8 mouse cellular contexts compared by ENCODE assay signal in the genomic region with DNA sequence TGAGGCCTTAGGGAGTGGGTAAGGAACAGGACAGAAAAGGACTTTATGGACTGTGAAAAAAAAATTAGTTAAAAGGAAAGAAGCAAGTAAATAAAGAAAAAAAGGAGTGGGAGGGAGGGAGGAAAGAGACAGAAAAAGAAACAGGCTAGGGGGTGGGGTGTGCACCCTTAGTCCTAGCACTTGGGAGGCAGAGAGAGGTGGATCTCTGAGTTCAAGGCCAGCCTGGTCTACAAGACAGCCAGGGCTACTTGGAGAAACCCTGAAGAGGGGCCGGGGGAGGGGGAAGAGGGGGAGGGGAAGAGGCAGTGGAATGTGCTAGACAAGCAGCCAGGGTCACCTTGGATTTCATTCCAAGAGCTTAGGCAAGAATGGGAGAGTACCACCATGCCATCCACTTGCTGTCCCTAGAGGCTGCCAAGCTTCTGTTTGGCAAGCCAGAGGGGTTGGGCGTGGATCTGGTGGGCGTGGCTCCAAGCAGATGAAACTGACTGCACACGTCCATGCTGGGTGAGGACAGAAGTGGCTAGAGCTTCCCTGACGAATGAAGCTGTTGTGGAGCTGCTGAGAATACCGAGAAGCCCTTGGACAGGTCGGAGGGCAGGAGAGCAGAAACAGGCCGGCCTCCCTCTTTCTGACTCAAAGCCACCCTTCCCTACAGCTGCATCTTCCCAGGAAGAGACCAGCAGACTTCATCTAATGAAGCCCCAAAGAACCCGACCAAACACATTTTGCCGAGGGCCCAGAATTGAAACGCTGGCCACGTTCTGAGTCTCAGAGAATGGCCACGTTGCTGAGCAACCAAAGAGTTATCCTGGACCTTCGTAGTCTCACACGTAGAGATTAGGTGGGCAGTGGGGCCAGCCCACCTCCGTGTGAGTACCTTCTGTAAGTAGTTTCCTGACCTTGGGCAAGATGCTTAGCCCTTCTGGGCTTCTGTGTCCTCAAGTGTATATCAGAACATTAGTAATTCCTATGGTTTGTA. TPM values are rescaled to one million over a fixed set of nuclear protein-coding genes. Genes with fewer than 3 reads are reported as not detected.
DNase-seq lines count a peak whose midpoint lies in the region; ATAC-seq lines count a peak whose summit lies in the region.

No protein-coding gene starts in this region.

- no peak overlapping the region for H3K9ac ChIP-seq in heart, embryonic 16.5 days (ENCODE audit: low read length)

- H3K27ac ChIP-seq in heart, embryonic 16.5 days (ENCODE audit: low read length) = peak overlapping the region; percentile 14; the same call in 1 of the 2 replicates

- no peaks in the 10 kb centered on the region for H3K36me3 ChIP-seq in heart, embryonic 16.5 days (ENCODE audit: control insufficient read depth, insufficient read depth)

- peak; percentile 86 for DNase-seq in adrenal gland, adult 2 months
- DNase-seq in adrenal gland, postnatal 4 days (ENCODE audit: low spot score in 2 of 2) = no peak
- DNase-seq in brain, adult 2 months (ENCODE audit: low read depth, low spot score) = peak; percentile 38
- peak; percentile 60 for DNase-seq in kidney, postnatal 10 days
- DNase-seq in spleen, postnatal 14 days (ENCODE audit: low spot score in 2 of 2) = no peak
- no peak for DNase-seq in embryo, embryonic 10 days (ENCODE audit: low spot score)

- H3K9me3 ChIP-seq in heart, embryonic 16.5 days (replicated peaks; ENCODE audit: control insufficient read depth, low read length) = no peaks in the 10 kb centered on the region

- H3K4me1 ChIP-seq in heart, embryonic 16.5 days (ENCODE audit: control insufficient read depth, insufficient read depth, low read length) = peaks cover 5% of the 10 kb centered on the region; the same call in 1 of the 2 replicates

- 52% methylated on average over 16 of the region's 16 CpGs for WGBS in heart, embryonic 16.5 days

- ATAC-seq in heart, embryonic 16.5 days (replicated peaks; ENCODE audit: extremely low read depth, insufficient read depth, low FRiP score) = peak; percentile 42; the same call in 1 of the 2 replicates
- peak; percentile 91 for ATAC-seq in megakaryocyte progenitor cell, adult 5-6 weeks (replicated peaks; ENCODE audit: poor library complexity)

- H3K4me3 ChIP-seq in heart, embryonic 16.5 days (ENCODE audit: low read length) = no peak overlapping the region

- H3K27me3 ChIP-seq in heart, embryonic 16.5 days (ENCODE audit: control insufficient read depth, insufficient read depth, low read length) = no peaks in the 10 kb centered on the region

- H3K4me2 ChIP-seq in heart, embryonic 16.5 days (ENCODE audit: low read depth, low read length) = no peak overlapping the region

RNA-seq across cellular contexts. Expression of gene Commd7, which starts 31.6 kb away (rescaled TPM):
- total RNA-seq in adrenal gland, adult 2 months (2021) = 10 to 100 TPM; 32.3 to 37.0 TPM
- polyA plus RNA-seq in adrenal gland, adult 2 months (2012; rRNA removed) = 21.9 and 28.9 TPM in 2 replicates
- total RNA-seq in adrenal gland, postnatal 4 days (2021) = 10 to 100 TPM; 44.2 to 45.8 TPM
- 57.3 and 58.5 TPM in 2 replicates for polyA plus RNA-seq in heart, embryonic 16.5 days (2015; fragmentation: Nextera tagmentation; extraction: Ambion mirVana)
- total RNA-seq in megakaryocyte progenitor cell, adult 5-6 weeks (2015) = 37.2 and 45.9 TPM in 2 replicates
- 32.2 and 43.8 TPM in 2 replicates for total RNA-seq in megakaryocyte progenitor cell, adult 5-6 weeks (2017)

RNA-seq across cellular contexts. Expression of gene Dnmt3b, which starts 48.3 kb away (rescaled TPM):
- 1 to 10 TPM; 1.4 to 1.9 TPM for total RNA-seq in adrenal gland, adult 2 months (2021)
- 1.2 and 1.7 TPM in 2 replicates for polyA plus RNA-seq in adrenal gland, adult 2 months (2012; rRNA removed)
- 1 to 10 TPM; 6.7 to 8.2 TPM for total RNA-seq in adrenal gland, postnatal 4 days (2021)
- polyA plus RNA-seq in heart, embryonic 16.5 days (2015; fragmentation: Nextera tagmentation; extraction: Ambion mirVana) = 7.5 and 8.1 TPM in 2 replicates
- total RNA-seq in megakaryocyte progenitor cell, adult 5-6 weeks (2015) = 15.0 and 17.8 TPM in 2 replicates
- total RNA-seq in megakaryocyte progenitor cell, adult 5-6 weeks (2017) = 15.2 and 16.7 TPM in 2 replicates

Comparison
In these comparisons a context has a peak if more than half of its experiments do, and no peak if none do; other contexts are left out.
1. DNase-seq: peak in adrenal gland, adult 2 months (single experiment), brain, adult 2 months (single experiment) and kidney, postnatal 10 days (single experiment); none in adrenal gland, postnatal 4 days (0 of 2), spleen, postnatal 14 days (0 of 2) and embryo, embryonic 10 days (single experiment).